Mouse (Mus musculus) MEL-GATA-1-ER (cell line): ENCODE results near the gene Gm44502.

Source experiments
- DNase-seq: peaks from one replicate; pipeline ENCODE4 v3.0.0-alpha.2; 2012; ENCODE audit warnings: low read depth; ENCODE audit errors: extremely low read depth

Gene Gm44502

DNA sequence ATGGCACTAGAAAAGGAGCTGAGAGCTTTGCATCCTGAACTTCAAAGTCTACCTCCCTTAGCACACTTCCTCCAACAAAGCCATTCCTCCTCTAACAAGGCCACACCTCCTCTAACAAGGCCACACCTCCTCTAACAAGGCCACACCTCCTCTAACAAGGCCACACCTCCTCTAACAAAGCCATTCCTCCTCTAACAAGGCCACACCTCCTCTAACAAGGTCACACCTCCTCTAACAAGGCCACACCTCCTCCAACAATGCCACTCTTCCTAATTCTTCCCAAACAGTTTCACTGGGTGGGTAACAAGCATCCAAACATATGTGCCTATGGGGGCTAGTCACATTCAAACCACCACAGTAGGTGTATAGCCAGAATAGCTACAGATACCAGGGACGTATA lies 27.0 kb downstream of the Gm44502 start:
- DNase-seq: no peak

DNA sequence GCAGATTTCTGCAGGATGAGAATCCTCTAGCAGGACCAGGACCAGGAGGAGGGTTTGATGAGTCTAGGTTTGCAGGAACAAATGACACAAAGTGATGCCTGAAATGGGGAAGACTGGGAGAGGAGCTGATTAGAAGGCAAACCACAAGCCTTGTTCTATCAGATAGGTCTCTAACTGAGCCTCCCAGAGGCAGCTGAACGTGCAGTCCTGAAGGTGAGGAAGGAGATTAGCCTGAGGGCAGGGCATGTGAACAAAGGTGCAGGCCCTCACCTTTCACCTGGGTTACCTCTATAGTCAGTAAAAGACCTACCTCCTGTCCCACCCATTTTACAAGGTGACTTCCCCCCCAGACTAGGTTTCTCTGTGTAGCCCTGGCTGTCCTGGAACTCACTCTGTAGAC lies 29.8 kb downstream of the Gm44502 start:
- DNase-seq: no peak

- DNase-seq: no peak
Observed at GRCm38 (mm10) chr15:89398146-89398545, 31.4 kb downstream of the Gm44502 start.

DNA sequence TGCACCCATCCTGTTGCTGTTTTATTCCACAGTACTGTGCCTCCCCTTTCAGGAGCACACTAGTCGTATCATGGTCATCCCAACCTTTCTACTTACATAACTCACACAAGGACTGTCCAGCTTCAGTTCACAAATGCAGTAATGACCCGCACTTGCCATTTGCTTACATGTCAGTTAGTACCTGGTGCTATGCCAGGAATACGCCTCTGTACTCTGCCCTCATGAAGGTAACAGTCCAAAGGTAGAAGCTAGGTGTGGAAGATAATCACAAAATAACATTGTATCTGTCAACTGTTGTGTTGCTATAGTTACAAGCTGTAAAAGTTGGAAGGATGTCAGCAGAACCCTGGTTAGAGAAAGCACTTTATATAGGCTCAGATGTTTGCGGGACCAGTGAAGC lies 32.6 kb downstream of the Gm44502 start:
- DNase-seq: no peak

GRCm38 (mm10) chr15:89390081-89390480 lies 39.4 kb downstream of the Gm44502 start:
- no peak for DNase-seq

GRCm38 (mm10) chr15:89387127-89387526 lies 42.4 kb downstream of the Gm44502 start:
- no peak for DNase-seq

DNA sequence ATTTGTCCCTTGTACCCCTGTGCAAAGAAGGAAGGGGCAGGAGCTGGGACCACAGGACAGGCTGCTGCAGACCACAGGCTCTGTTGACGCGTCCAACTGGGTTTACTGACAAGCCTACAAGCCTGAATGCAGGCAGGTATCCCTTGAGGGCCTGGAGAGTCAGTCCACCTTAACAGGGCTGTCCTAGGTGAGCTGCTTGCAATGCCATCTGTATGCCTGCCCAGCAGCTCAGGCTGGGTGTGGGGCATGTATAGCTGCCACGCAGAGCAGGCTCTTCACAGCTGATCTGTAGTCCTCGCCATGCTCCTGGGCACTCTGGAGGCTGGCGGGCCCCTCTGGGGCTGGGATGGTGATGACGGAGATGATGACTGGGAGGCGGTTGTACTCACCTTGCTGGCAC lies 44.9 kb downstream of the Gm44502 start, which contains the start of gene Klhdc7b:
Gene Klhdc7b, plus strand, starts transcription at position 301 of the 400 bp plus-strand sequence.
- no peak for DNase-seq

DNA sequence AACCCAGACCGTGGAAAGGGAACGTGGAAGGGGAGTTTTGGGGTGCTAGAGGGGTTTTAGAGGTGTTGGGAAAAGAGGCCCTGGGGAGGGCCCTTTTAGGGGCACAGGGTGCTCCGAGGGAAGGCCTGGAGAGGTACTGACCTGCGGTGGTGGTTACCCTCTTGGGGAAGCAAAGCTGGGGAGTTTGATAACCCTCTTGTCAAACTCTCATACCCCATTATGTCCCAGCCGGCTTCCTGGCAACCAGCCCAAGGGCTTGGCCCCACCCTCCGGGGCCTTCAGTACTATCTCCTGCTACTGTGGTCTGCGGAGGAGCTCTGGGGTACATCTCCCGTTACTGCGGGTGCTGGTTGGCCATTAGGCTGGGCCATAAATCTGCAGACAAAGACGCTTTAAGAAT lies 50.1 kb downstream of the Gm44502 start:
- DNase-seq: peak; percentile 73

GRCm38 (mm10) chr15:89378831-89379401 lies 50.6 kb downstream of the Gm44502 start, which contains the start of gene Odf3b:
Odf3b (minus strand) TSS chr15:89379282.
- DNase-seq: no peak

- DNase-seq: no peak
Observed at GRCm38 (mm10) chr15:89377938-89378828, 51.3 kb downstream of the Gm44502 start.

- DNase-seq: no peak
Observed at GRCm38 (mm10) chr15:89377362-89377761, 52.1 kb downstream of the Gm44502 start.

DNA sequence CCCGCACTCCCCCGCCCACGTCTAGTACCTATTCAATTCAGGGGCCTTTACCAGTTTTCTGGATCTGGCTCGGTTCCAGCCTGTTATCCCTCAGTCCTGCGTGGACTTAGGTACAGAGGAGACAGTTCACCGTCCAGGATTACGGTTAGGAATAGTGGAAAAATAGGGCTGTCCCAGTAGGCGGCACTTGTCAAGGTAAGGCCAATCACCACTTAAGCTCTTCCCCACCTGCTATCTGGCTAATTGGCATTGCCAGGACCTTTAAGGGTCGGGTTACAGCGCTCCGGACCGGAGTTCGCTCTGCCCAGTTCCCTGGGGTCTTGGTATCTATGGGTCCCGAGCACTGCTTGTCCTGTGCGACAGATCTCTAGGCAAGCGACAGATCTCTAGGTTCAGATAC lies 52.5 kb downstream of the Gm44502 start, which contains the start of gene Tymp:
Gene Tymp, minus strand, starts transcription at position 83 of the 400 bp plus-strand sequence.
- no peak for DNase-seq

GRCm38 (mm10) chr15:89376040-89376439 lies 53.5 kb downstream of the Gm44502 start:
- DNase-seq: no peak

DNA sequence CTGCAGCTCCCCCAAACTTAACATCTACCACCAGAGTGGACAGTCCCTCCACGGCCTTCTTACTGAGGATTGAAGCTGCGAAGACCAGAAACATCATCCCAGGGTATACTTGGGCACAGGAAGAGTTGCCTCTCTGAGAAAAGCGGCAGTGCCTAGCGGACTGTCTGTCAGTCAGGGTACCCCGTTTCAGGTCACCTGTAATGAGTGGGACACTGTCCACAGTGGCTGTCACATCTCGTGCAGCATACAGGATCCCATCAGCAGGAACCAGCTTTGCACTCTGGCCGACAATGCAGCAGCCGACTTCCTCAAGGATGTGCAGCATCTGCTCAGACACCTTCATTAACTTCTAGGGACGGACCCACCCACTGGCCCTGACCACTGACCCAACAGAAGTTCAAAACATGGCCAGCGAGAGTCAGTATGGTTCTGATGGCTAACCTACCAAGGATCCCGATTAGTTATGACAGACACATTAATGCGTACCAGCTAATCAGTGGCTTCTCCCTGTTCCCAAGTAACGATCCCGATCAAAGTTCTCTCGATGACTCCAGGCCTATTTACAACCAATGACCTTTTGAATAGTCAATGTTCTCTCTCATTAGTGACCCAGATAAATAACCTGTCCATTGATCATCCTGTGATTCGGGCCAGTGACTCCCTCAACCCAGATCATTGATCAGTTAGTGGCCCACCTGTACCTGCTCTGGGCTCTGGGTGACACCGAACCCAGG lies 54.5 kb downstream of the Gm44502 start:
- no peak for DNase-seq

GRCm38 (mm10) chr15:89374340-89374739 lies 55.2 kb downstream of the Gm44502 start:
- no peak for DNase-seq

DNA sequence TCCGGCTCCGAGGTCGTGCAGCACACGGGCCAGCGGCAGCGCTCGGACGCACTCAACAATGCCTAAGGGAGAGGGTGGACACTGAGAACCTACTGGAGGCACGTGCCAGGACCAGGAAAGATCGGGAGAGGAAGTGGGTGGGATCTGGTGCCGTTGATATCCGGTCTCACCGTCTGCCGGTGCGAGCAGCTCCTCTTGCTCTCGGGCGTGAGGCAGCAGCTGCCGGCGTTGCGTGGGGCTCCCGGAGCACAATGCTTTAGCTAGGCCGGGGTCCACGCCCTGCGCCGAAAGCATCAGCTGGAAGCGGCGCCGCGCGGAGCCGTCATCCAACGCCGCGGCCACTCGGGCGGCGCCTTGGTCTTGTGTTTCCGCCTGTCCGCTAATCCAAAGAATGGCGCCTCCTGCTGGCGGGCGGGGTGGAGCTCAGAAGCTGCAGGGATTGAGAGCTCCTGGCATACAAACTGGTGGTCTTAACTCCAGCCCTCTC lies 55.7 kb downstream of the Gm44502 start, which contains the start of gene Sco2:
Gene Sco2, minus strand, starts transcription at position 85 of the 487 bp plus-strand sequence.
- peak; percentile 70 for DNase-seq

DNA sequence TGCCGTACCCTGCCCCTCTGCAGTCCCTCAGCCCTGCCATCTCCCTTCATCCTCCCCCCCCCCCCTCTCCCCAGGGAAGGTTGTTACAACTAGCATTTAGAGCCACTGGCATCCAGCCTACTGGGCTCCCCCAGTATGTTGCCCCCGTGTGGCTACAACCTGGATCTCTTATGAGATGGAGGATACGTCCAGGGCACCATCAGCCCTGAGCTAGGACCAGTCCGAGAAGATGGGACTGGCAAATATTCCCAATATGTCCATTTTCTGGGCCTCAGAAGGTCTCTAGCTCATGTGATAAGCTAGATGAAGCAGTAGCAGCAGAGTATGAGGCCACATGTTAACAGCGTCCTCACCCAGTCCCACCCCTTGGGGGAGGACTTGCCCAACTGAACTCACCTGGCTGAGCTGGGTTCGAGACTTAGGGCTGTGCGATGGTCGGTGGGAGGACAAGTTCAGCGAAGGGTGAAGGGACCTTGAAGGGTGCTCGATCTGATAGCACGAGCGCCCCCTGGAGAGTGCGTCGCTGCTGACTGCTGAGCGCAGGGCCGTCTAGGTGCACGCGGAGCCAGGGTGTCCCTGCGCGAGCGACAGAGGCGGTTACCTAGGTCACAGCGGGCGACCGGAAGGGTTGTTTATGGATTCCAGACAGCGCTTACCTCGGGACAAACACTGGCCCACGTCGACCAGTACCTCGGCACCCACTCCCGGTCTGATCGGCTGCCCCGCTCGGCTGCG lies 56.3 kb downstream of the Gm44502 start:
- peak; percentile 66 for DNase-seq

DNA sequence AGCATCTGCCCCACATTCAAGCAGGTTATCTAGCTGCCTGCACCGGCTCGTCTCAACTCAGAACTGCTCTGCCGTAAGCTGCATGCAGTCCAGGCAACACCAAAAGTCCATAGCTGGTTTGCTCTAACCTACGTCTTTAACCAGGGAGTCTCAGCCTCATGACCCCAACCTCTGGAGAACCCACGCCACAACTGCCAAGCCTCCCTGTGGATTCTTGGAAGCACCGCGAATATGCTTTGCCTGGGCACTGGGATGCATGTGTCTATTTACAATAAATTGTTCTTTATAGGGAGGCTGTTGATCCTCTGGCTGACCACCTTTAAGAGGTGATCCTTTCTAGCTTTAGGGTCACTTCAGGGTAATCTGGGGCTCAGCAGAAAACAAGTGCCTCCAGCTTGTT lies 57.0 kb downstream of the Gm44502 start:
- DNase-seq: no peak

GRCm38 (mm10) chr15:89372068-89372467 lies 57.4 kb downstream of the Gm44502 start:
- no peak for DNase-seq
